Mouse (Mus musculus) midbrain, embryonic 14.5 days (tissue): ENCODE data around the gene Sec24d. TPM values are rescaled to one million over a fixed set of nuclear protein-coding genes. Genes with fewer than 3 reads are reported as not detected.

Source experiments
- ATAC-seq: fragments of 200-750 bp; cut with Nextera tagmentation; 2 replicates; pipeline ENCODE4 v1.8.0; 2017; ENCODE audit warnings: moderate number of reproducible peaks, moderate library complexity; ENCODE audit not compliant: low FRiP score, low TSS enrichment
- DNase-seq: peaks from one replicate; pipeline ENCODE4 v3.0.0-alpha.2; 2015
- H3K27ac ChIP-seq: fragments of 300-500 bp; sonication (generic); replicated peaks from 2 replicates; pipeline ENCODE4 v1.5.1; 2014; ENCODE audit warnings: mild to moderate bottlenecking, low read depth, low read length, moderate library complexity
- H3K27me3 ChIP-seq: fragments of 300-500 bp; sonication (generic); 2 replicates; pipeline ENCODE4 v1.6.1; 2014; ENCODE audit warnings: low read length, control low read depth, mixed read lengths; ENCODE audit not compliant: control insufficient read depth, insufficient read depth
- H3K36me3 ChIP-seq: fragments of 300-500 bp; sonication (generic); 2 replicates; pipeline ENCODE4 v1.6.1; 2014; ENCODE audit warnings: low read length, control low read depth; ENCODE audit not compliant: control insufficient read depth, insufficient read depth
- H3K4me1 ChIP-seq: fragments of 300-500 bp; sonication (generic); 2 replicates; pipeline ENCODE4 v1.6.1; 2014; ENCODE audit warnings: mild to moderate bottlenecking, antibody characterized with exemption, low read length, control low read depth; ENCODE audit not compliant: control insufficient read depth, insufficient read depth
- H3K4me2 ChIP-seq: fragments of 300-500 bp; sonication (generic); 2 replicates; pipeline ENCODE4 v1.6.1; 2014; ENCODE audit warnings: mild to moderate bottlenecking, low read length, moderate library complexity
- H3K4me3 ChIP-seq: fragments of 300-500 bp; sonication (generic); replicated peaks from 2 replicates; pipeline ENCODE4 v1.5.1; 2014; ENCODE audit warnings: low read depth, low read length
- H3K9ac ChIP-seq: fragments of 300-500 bp; sonication (generic); replicated peaks from 2 replicates; pipeline ENCODE4 v1.6.1; 2014; ENCODE audit warnings: mild to moderate bottlenecking, low read length, moderate library complexity
- H3K9me3 ChIP-seq: fragments of 300-500 bp; sonication (generic); 2 replicates; pipeline ENCODE4 v1.6.1; 2016; ENCODE audit warnings: low read length, control low read depth, mixed read lengths; ENCODE audit not compliant: control insufficient read depth
- WGBS: fragments of 180-500 bp; shearing (Covaris S2); extraction: QIAGEN DNeasy Blood & Tissue Kit; methylation state at CpG from one replicate; pipeline ENCODE4 v1.1.7; 2014; 5-methylcytosine and 5-hydroxymethylcytosine counted together
- polyA plus RNA-seq: library from polyadenylated mRNA; unstranded; fragments of >200 nt; fragmentation: Nextera tagmentation; extraction: Ambion mirVana; gene quantifications from 2 replicates; pipeline ENCODE4 v1.2.1, GENCODE M21; 2014

Gene Sec24d
- polyA plus RNA-seq, 1 experiment from 2014 or later: 12.0 TPM

- DNase-seq (no peak), ATAC-seq (no peak)
- H3K9ac ChIP-seq: no peak overlapping the region
- no peak overlapping the region for H3K4me2 ChIP-seq
- H3K4me1 ChIP-seq: no peaks in the 10 kb centered on the region
- H3K27me3 ChIP-seq: no peaks in the 10 kb centered on the region
- H3K9me3 ChIP-seq: no peaks in the 10 kb centered on the region
- WGBS: 21% methylated on average over 5 of the region's 5 CpGs
- no peaks in the 10 kb centered on the region for H3K36me3 ChIP-seq
- H3K27ac ChIP-seq: no peak overlapping the region
- no peak overlapping the region for H3K4me3 ChIP-seq
Observed at GRCm38 (mm10) chr3:123413173-123413572, 145.9 kb downstream of the Sec24d start.

Other genes starting within 250 kb of the Sec24d start
- gene Myoz2, start 232.4 kb upstream of the Sec24d start, polyA plus RNA-seq: not detected in 2 replicates
- 0.28 and 1.1 TPM in 2 replicates for gene Synpo2, start 31.3 kb upstream of the Sec24d start, polyA plus RNA-seq
- gene Mettl14, start 118.7 kb downstream of the Sec24d start, polyA plus RNA-seq: 14.6 and 20.4 TPM in 2 replicates
- gene Prss12, start 179.5 kb downstream of the Sec24d start, polyA plus RNA-seq: 9.1 and 9.3 TPM in 2 replicates